Mouse (Mus musculus) left cerebral cortex, adult 2 months (tissue): Measurements from ENCODE around the gene Gstt1. TPM values are rescaled to one million over a fixed set of nuclear protein-coding genes. Genes with fewer than 3 reads are reported as not detected.

ENCODE experiments used
- DNase-seq, 2 experiments: peaks; one replicate each; pipeline ENCODE4 v3.0.0; 2021 to 2022; ENCODE audit warnings: low spot score in 2 of 2, mixed read lengths in 1 of 2; ENCODE audit errors: extremely low spot score in 1 of 2
- H3K27ac ChIP-seq: fragments of 200-600 bp; 2 replicates; pipeline ENCODE4 v1.8.1; 2022
- H3K4me3 ChIP-seq: fragments of 200-600 bp; 2 replicates; pipeline ENCODE4 v1.8.1; 2022
- CTCF ChIP-seq: fragments of 200-600 bp; IDR thresholded peaks from 2 replicates; pipeline ENCODE4 v1.8.1; 2022; ENCODE audit warnings: antibody characterized with exemption, mild to moderate bottlenecking, moderate library complexity
- intact Hi-C: fragments of 180-260 bp; cut with DNase I; formaldehyde crosslinking; loops from one replicate; pipeline ENCODE4 v1.15.1; 2025
- total RNA-seq, 2 experiments: library from RNA; stranded (reverse); gene quantifications; 2 replicates each; pipeline ENCODE4 v1.2.3; 2021

Gstt1 gene
- total RNA-seq, 2 experiments from 2014 or later: 11.0 to 12.2 TPM

DNA sequence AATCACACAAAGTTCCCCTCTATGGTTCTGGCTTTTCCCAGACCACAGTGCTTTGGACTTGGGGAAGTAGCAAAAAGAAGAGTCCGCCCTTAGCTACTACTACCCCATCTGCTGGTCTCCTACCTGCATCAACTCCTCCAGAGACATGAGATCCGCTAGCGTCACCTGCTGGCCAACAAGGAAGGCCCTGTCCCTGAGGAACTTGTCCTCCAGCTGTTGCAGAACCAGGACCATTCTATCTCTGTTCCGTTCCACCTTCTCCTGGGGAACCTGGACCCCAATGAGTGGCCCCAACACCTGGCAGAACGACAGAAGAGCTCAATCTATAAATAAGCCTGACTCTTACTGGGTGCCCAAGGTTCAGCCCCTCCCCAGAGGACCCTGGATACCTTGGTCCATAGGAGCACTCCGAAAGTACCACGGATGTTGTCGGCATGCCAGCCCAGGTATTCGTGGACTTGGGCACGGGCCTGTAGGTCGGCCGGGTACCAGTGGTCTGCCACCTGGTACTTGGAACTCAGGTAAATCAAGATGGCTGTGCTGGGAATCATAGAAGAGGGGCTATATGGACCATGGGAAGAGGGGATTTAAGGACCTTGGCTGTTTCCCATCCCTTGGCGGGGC is 34.0 kb upstream of the Gstt1 start:
- peak; percentile 77 for TF ChIP-seq CTCF
- H3K27ac ChIP-seq: no peak overlapping the region
- peak; percentile 48 to 59 for DNase-seq
- intact Hi-C loops: loop anchor here (1.0 to 5.0 kb wide), 3 partner anchors 35 to 88 kb away; partner anchors contain the start of genes Ddt and Gstt1
- no peak overlapping the region for H3K4me3 ChIP-seq

DNA sequence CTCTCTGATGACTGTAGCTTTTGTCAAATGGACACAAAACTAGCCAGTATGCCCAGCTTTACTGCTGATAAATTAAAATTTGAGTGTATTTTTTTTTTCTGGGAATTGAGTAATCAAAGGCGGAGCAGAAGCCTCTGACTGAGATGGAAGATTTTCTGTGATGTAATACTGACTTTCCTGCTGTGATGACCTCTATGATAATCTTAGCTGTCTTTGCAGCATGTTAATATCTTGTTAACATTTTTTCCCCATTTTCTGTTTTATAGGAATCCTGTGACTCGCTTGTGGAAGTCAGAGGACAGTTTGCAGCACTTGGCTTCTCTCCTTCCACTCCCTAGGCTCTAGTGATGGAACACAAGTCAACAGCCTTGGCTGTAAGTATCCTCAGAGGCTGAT is 31.9 kb upstream of the Gstt1 start:
- intact Hi-C loops: loop anchor here (5.0 kb wide), 1 partner anchor 33 kb away; the partner anchor contains the start of gene Gstt1
- no peak for DNase-seq
- Histone ChIP-seq H3K27ac (no peak overlapping the region), H3K4me3 (no peak overlapping the region)
- TF ChIP-seq CTCF: no peak

GRCm38 (mm10) chr10:75829529-75830274 is 31.3 kb upstream of the Gstt1 start:
- no peak overlapping the region for H3K4me3 ChIP-seq
- no peak overlapping the region for H3K27ac ChIP-seq
- no peak for DNase-seq
- intact Hi-C loops: loop anchor here (5.0 kb wide), 1 partner anchor 32 kb away; the partner anchor contains the start of gene Gstt1
- no peak for TF ChIP-seq CTCF

DNA sequence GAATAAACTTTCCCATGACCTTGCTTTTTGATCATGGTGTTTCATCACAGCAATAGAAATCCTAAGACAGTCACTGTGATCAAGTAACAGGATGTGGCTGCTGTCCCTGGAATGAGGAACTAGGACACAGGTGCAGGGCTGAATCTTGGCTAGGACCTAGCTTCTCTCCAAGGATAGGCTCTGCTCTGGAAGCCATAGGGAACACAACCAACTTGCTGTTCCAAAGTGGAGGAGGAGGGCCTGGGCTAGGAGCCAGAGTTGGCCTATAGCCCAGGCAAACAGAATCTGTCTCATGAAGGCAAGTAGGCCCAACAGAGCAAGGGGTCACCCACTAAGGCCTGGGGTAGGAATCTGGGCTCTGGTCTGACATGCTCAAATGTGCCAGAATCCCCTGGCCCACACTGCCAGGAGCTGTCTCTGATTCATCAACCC is 30.1 kb upstream of the Gstt1 start:
- intact Hi-C loops: no loop called here
- no peak for TF ChIP-seq CTCF
- DNase-seq: no peak
- Histone ChIP-seq H3K27ac (0 out of 2 replicates have a peak overlapping the region, but pooled peaks have one; percentile 8), H3K4me3 (no peak overlapping the region)

GRCm38 (mm10) chr10:75827668-75828360 is 29.4 kb upstream of the Gstt1 start:
- peak in 1 of 2 experiments; percentile 14 for DNase-seq
- no peak overlapping the region for H3K27ac ChIP-seq
- intact Hi-C loops: no loop called here

DNA sequence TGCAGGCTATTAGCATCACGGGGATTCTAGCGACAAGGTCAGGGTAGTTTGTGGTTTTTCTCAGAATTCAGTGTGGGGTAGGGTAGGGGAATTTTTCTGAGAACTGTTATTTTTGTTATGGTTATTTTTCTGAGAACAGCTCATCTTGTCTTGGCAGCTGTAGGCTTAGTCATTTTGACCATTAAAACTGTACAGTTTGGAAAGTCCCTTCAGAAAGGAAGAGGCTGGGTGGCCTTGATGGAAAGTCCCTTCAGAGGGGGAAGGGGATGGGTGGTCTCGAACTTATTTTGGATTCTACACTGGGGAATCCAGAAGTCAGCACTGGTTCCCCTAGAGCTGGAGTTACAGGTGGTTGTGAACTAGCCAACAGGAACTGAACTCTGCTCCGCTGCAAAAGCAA is 26.1 kb upstream of the Gstt1 start:
- no peak for DNase-seq
- H3K4me3 ChIP-seq: no peak overlapping the region
- intact Hi-C loops: no loop called here
- no peak overlapping the region for H3K27ac ChIP-seq
- no peak for TF ChIP-seq CTCF

More at GRCm38 (mm10) chr10:75827668-75828360, 29.4 kb upstream of the Gstt1 start:
- H3K4me3 ChIP-seq: no peak overlapping the region
- TF ChIP-seq CTCF: no peak

- DNase-seq: no peak
- no peak for TF ChIP-seq CTCF
- Histone ChIP-seq H3K27ac (no peak overlapping the region), H3K4me3 (no peak overlapping the region)
- intact Hi-C loops: no loop called here
Observed at GRCm38 (mm10) chr10:75823782-75824181, 25.4 kb upstream of the Gstt1 start.

- DNase-seq: no peak
- TF ChIP-seq CTCF: no peak
- intact Hi-C loops: no loop called here
- Histone ChIP-seq H3K4me3 (no peak within 1 kb of the TSS), H3K27ac (no peak within 1 kb of the TSS)
Observed at GRCm38 (mm10) chr10:75822443-75822842, 24.1 kb upstream of the Gstt1 start, which contains the start of gene Gstt4. TSS of gene Gstt4 (minus strand) at chr10:75822543.

DNA sequence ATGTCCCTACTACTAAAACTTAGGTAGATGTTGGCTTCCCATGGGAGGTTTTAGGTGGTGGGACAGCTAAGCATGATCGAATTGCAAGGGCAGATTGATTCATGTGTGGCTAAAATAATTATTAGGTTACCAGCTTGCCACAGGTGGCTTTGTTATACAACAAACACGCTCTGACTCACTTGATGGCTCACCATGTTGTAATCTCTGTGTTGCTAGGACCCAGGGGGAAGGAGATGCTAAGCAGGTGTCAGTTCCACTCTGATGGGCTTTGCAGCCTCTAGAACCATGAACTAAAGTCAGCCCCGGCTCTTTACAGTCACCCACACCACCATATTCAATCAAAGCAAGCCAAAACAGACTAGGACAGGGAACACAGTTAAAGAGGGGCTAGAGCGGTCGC is 21.5 kb upstream of the Gstt1 start:
- DNase-seq: no peak
- H3K27ac ChIP-seq: no peak overlapping the region
- intact Hi-C loops: no loop called here
- no peak for TF ChIP-seq CTCF
- no peak overlapping the region for H3K4me3 ChIP-seq

- H3K4me3 ChIP-seq: no peak overlapping the region
- intact Hi-C loops: no loop called here
- no peak overlapping the region for H3K27ac ChIP-seq
- no peak for DNase-seq
- peak; percentile 9; the same call in 1 of the 2 replicates for TF ChIP-seq CTCF
Observed at GRCm38 (mm10) chr10:75818641-75819040, 20.3 kb upstream of the Gstt1 start.

DNA sequence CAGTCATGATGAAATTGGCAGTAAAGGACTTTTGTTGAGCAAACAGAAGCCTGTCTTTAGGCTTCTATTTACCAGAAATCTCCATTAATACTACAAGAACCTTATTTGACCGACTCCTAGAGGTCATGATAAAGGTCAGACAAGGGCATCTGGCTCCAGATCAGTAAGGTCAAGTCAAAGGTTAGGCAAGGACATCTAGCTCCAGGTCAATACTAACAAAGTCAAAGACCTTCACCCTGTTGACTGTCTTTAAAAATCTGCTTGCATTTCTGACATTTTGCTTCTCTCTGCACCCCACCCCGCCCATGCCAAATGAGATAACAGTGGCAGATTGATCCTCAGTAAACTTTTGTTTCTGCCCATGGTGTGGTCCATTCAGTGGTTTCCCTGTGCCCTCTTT is 5.8 kb upstream of the Gstt1 start:
- DNase-seq: no peak
- intact Hi-C loops: no loop called here
- Histone ChIP-seq H3K4me3 (no peak overlapping the region), H3K27ac (no peak overlapping the region)
- no peak for TF ChIP-seq CTCF
